Mouse (Mus musculus) midbrain, embryonic 14.5 days (tissue): ENCODE results near the gene Trim39. TPM values are rescaled to one million over a fixed set of nuclear protein-coding genes. Genes with fewer than 3 reads are reported as not detected.
A peak's percentile ranks its signal among the peaks of the same experiment; 100 is the strongest.
"Not testable (repeated sequence)": the region's sequence is repeated elsewhere in the genome, so short reads cannot be mapped to it uniquely, and the experiment has no call there.

Experiments used
- ATAC-seq: fragments of 200-750 bp; cut with Nextera tagmentation; 2 replicates; pipeline ENCODE4 v1.8.0; 2017; ENCODE audit warnings: moderate number of reproducible peaks, moderate library complexity; ENCODE audit not compliant: low FRiP score, low TSS enrichment
- DNase-seq: peaks from one replicate; pipeline ENCODE4 v3.0.0-alpha.2; 2015
- H3K27ac ChIP-seq: fragments of 300-500 bp; sonication (generic); replicated peaks from 2 replicates; pipeline ENCODE4 v1.5.1; 2014; ENCODE audit warnings: mild to moderate bottlenecking, low read depth, low read length, moderate library complexity
- H3K27me3 ChIP-seq: fragments of 300-500 bp; sonication (generic); 2 replicates; pipeline ENCODE4 v1.6.1; 2014; ENCODE audit warnings: low read length, control low read depth, mixed read lengths; ENCODE audit not compliant: control insufficient read depth, insufficient read depth
- H3K36me3 ChIP-seq: fragments of 300-500 bp; sonication (generic); 2 replicates; pipeline ENCODE4 v1.6.1; 2014; ENCODE audit warnings: low read length, control low read depth; ENCODE audit not compliant: control insufficient read depth, insufficient read depth
- H3K4me1 ChIP-seq: fragments of 300-500 bp; sonication (generic); 2 replicates; pipeline ENCODE4 v1.6.1; 2014; ENCODE audit warnings: mild to moderate bottlenecking, antibody characterized with exemption, low read length, control low read depth; ENCODE audit not compliant: control insufficient read depth, insufficient read depth
- H3K4me2 ChIP-seq: fragments of 300-500 bp; sonication (generic); 2 replicates; pipeline ENCODE4 v1.6.1; 2014; ENCODE audit warnings: mild to moderate bottlenecking, low read length, moderate library complexity
- H3K4me3 ChIP-seq: fragments of 300-500 bp; sonication (generic); replicated peaks from 2 replicates; pipeline ENCODE4 v1.5.1; 2014; ENCODE audit warnings: low read depth, low read length
- H3K9ac ChIP-seq: fragments of 300-500 bp; sonication (generic); replicated peaks from 2 replicates; pipeline ENCODE4 v1.6.1; 2014; ENCODE audit warnings: mild to moderate bottlenecking, low read length, moderate library complexity
- H3K9me3 ChIP-seq: fragments of 300-500 bp; sonication (generic); 2 replicates; pipeline ENCODE4 v1.6.1; 2016; ENCODE audit warnings: low read length, control low read depth, mixed read lengths; ENCODE audit not compliant: control insufficient read depth
- WGBS: fragments of 180-500 bp; shearing (Covaris S2); extraction: QIAGEN DNeasy Blood & Tissue Kit; methylation state at CpG from one replicate; pipeline ENCODE4 v1.1.7; 2014; 5-methylcytosine and 5-hydroxymethylcytosine counted together
- polyA plus RNA-seq: library from polyadenylated mRNA; unstranded; fragments of >200 nt; fragmentation: Nextera tagmentation; extraction: Ambion mirVana; gene quantifications from 2 replicates; pipeline ENCODE4 v1.2.1, GENCODE M21; 2014

Gene Trim39
- polyA plus RNA-seq, 1 experiment from 2014 or later = 21.7 TPM

GRCm38 (mm10) chr17:36235300-36235699, 36.7 kb downstream of the Trim39 start:
- H3K4me3 ChIP-seq, ATAC-seq, H3K9ac ChIP-seq, H3K27ac ChIP-seq, H3K4me2 ChIP-seq, DNase-seq, H3K36me3 ChIP-seq, H3K9me3 ChIP-seq, H3K4me1 ChIP-seq: not testable (repeated sequence)
- 33% methylated on average over 8 of the region's 9 CpGs for WGBS
- H3K27me3 ChIP-seq = peaks cover 17% of the 10 kb centered on the region

- ATAC-seq (no peak), DNase-seq (no peak)
- no peak overlapping the region for H3K9ac ChIP-seq
- H3K27me3 ChIP-seq = peaks cover 27% of the 10 kb centered on the region
- H3K9me3 ChIP-seq = no peaks in the 10 kb centered on the region
- no peak overlapping the region for H3K27ac ChIP-seq
- H3K36me3 ChIP-seq = no peaks in the 10 kb centered on the region
- H3K4me2 ChIP-seq = no peak overlapping the region
- peaks cover 3% of the 10 kb centered on the region; the same call in 1 of the 2 replicates for H3K4me1 ChIP-seq
- no peak overlapping the region for H3K4me3 ChIP-seq
- WGBS = 86% methylated on average over 5 of the region's 5 CpGs
Observed at GRCm38 (mm10) chr17:36233572-36233971, 38.5 kb downstream of the Trim39 start.

- ATAC-seq = no peak
- H3K4me3 ChIP-seq = no peak overlapping the region
- H3K9ac ChIP-seq = no peak overlapping the region
- H3K27ac ChIP-seq = peak overlapping the region; percentile 28; the same call in 1 of the 2 replicates
- H3K36me3 ChIP-seq = no peaks in the 10 kb centered on the region
- no peaks in the 10 kb centered on the region for H3K4me1 ChIP-seq
- no peaks in the 10 kb centered on the region for H3K9me3 ChIP-seq
- 8% methylated on average over 36 of the region's 36 CpGs for WGBS
- H3K27me3 ChIP-seq = peaks cover 16% of the 10 kb centered on the region
- no peak overlapping the region for H3K4me2 ChIP-seq
- DNase-seq = peak; percentile 100
Observed at GRCm38 (mm10) chr17:36231318-36231717, 40.7 kb downstream of the Trim39 start.

DNA sequence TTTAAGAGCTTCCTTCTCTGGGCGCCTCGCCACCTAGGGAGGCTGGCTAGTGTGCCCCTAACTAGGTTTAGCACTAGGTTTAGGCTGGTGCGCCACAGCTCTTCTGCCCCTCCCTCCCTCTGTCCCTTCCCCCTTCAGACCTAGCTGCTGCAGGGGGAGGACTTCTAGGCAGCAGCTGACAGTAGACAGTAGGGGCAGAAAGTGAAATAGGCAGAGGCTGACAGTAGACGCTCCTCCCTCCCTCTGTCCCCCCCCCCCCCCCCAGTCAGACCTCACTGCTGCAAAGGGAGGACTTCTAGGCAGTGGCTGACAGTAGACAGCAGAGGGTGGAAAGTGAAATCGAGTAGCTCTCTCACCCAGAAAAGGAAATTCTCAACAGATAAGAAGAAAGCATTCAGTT, 43.0 kb downstream of the Trim39 start:
- no peak for DNase-seq
- peaks cover 31% of the 10 kb centered on the region for H3K27me3 ChIP-seq
- no peak for ATAC-seq

DNA sequence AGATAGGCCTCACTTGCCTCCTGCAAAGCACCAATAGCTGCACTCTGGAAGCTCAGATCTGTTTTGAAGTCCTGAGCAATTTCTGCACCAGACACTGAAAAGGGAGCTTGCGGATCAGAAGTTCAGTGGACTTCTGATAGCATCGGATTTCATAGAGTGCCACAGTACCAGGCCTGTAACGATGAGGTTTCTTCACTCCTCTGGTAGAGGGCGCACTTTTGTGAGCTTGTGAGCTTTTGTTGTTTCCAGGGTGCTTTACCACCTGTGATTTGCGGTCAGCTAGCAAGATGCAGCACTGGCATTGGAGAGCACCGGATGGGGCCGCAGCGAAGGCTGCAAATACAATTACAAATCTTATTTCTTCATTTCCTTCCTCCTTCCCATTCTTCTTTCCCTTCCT, 45.1 kb downstream of the Trim39 start:
- H3K4me1 ChIP-seq = no peaks in the 10 kb centered on the region
- no peak overlapping the region for H3K4me2 ChIP-seq
- no peaks in the 10 kb centered on the region for H3K36me3 ChIP-seq
- H3K4me3 ChIP-seq = no peak overlapping the region
- peak; percentile 40 for DNase-seq
- H3K27ac ChIP-seq = no peak overlapping the region
- H3K9me3 ChIP-seq = no peaks in the 10 kb centered on the region
- peaks cover 31% of the 10 kb centered on the region for H3K27me3 ChIP-seq
- WGBS = 18% methylated on average over 8 of the region's 8 CpGs
- no peak for ATAC-seq
- no peak overlapping the region for H3K9ac ChIP-seq

More for the DNA sequence above, 43.0 kb downstream of the Trim39 start:
- Histone ChIP-seq H3K9me3 (no peaks in the 10 kb centered on the region), H3K4me2 (no peak overlapping the region), H3K36me3 (no peaks in the 10 kb centered on the region), H3K27ac (no peak overlapping the region), H3K4me1 (no peaks in the 10 kb centered on the region), H3K4me3 (no peak overlapping the region), H3K9ac (no peak overlapping the region)
- 18% methylated on average over 5 of the region's 5 CpGs for WGBS

- DNase-seq (no peak), ATAC-seq (no peak)
- peaks cover 28% of the 10 kb centered on the region for H3K27me3 ChIP-seq
- H3K27ac ChIP-seq = no peak overlapping the region
- no peaks in the 10 kb centered on the region for H3K4me1 ChIP-seq
- no peaks in the 10 kb centered on the region for H3K9me3 ChIP-seq
- H3K4me3 ChIP-seq = no peak overlapping the region
- 10% methylated on average over 9 of the region's 9 CpGs for WGBS
- no peaks in the 10 kb centered on the region for H3K36me3 ChIP-seq
- H3K4me2 ChIP-seq = no peak overlapping the region
- H3K9ac ChIP-seq = no peak overlapping the region
Observed at GRCm38 (mm10) chr17:36225231-36225824, 46.7 kb downstream of the Trim39 start.

DNA sequence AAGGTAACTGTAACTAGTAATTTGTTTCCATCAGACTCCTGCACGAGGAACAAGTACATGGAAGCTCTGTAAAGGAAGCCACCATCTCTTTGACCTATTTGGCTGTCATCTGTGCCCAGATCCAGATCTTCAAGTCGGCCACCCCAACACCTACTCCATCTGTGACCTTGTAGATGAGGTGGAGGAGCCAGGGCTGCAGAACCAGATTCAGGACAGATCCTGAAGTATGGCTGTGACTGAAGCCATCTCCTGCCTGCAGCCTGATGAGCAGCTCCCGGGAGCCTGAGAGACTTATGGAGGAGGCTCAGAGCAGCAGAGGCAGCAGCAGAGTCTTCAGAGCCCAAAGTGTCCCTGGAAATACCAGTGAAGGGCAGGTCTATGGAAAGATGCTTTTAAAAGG, 47.6 kb downstream of the Trim39 start:
- WGBS = 54% methylated on average over 3 of the region's 3 CpGs
- Histone ChIP-seq H3K36me3 (no peaks in the 10 kb centered on the region), H3K27ac (no peak overlapping the region), H3K27me3 (peaks cover 21% of the 10 kb centered on the region), H3K9me3 (no peaks in the 10 kb centered on the region), H3K4me1 (no peaks in the 10 kb centered on the region), H3K4me2 (no peak overlapping the region), H3K9ac (no peak overlapping the region), H3K4me3 (no peak overlapping the region)
- DNase-seq (no peak), ATAC-seq (no peak)

DNA sequence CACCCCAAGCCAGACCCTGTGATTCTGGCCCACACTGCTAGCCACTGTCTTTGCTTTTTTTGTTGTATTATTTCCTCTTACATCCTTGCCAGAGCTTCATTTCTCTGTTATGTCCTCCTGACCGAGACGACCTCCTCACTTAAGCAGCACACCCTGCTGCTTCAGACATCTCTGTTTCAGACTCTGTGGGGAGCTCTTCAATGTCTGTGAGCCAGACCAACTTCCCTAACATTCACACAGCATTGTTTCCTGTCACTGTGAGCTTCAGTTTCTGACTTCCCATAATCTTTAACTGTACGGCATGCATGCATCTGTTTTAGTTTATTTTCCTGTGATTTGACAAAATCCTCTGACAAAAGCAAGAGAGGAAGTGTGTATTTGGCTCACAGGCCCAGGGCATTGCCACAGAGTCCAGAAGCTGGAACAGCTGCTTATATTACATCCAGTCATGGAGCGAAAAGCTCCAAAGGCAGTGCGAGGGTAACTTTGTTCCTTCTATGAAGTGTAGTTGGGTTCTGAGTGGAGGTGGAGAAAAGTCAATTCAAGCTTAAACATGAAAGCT, 53.4 kb downstream of the Trim39 start:
- Histone ChIP-seq H3K9ac (no peak overlapping the region), H3K4me2 (no peak overlapping the region), H3K36me3 (no peaks in the 10 kb centered on the region), H3K9me3 (no peaks in the 10 kb centered on the region), H3K4me1 (no peaks in the 10 kb centered on the region), H3K27ac (no peak overlapping the region), H3K27me3 (peaks cover 36% of the 10 kb centered on the region), H3K4me3 (no peak overlapping the region)
- 53% methylated on average over 5 of the region's 5 CpGs for WGBS
- DNase-seq (no peak), ATAC-seq (no peak)

- 3% methylated on average over 20 of the region's 20 CpGs for WGBS
- Histone ChIP-seq H3K36me3 (no peaks in the 10 kb centered on the region), H3K9ac (no peak overlapping the region), H3K4me1 (no peaks in the 10 kb centered on the region), H3K27ac (no peak overlapping the region), H3K4me3 (no peak overlapping the region), H3K4me2 (0 out of 2 replicates have a peak overlapping the region, but pooled peaks have one; percentile 17), H3K9me3 (no peaks in the 10 kb centered on the region), H3K27me3 (peaks cover 36% of the 10 kb centered on the region)
- DNase-seq (no peak), ATAC-seq (no peak)
Observed at GRCm38 (mm10) chr17:36215586-36215985, 56.5 kb downstream of the Trim39 start.
